Mouse (Mus musculus) hindbrain, embryonic 13.5 days (tissue): ENCODE results near the gene Sh2d2a. TPM values are rescaled to one million over a fixed set of nuclear protein-coding genes. Genes with fewer than 3 reads are reported as not detected.
"Not testable (repeated sequence)": the region's sequence is repeated elsewhere in the genome, so short reads cannot be mapped to it uniquely, and the experiment has no call there.

ENCODE experiments used
- ATAC-seq: fragments of 200-750 bp; cut with Nextera tagmentation; 2 replicates; pipeline ENCODE4 v1.8.0; 2017; ENCODE audit warnings: moderate TSS enrichment; ENCODE audit not compliant: low FRiP score
- H3K27ac ChIP-seq: fragments of 300-500 bp; sonication (generic); 2 replicates; pipeline ENCODE4 v1.5.1; 2015; ENCODE audit warnings: inconsistent platforms, mild to moderate bottlenecking, moderate library complexity
- H3K27me3 ChIP-seq: fragments of 300-500 bp; sonication (generic); 2 replicates; pipeline ENCODE4 v1.6.1; 2015; ENCODE audit warnings: mild to moderate bottlenecking, inconsistent platforms
- H3K36me3 ChIP-seq: fragments of 300-500 bp; sonication (generic); 2 replicates; pipeline ENCODE4 v1.6.1; 2015; ENCODE audit warnings: mild to moderate bottlenecking, inconsistent platforms
- H3K4me1 ChIP-seq: fragments of 300-500 bp; sonication (generic); replicated peaks from 2 replicates; pipeline ENCODE4 v1.6.1; 2015; ENCODE audit warnings: inconsistent platforms
- H3K4me2 ChIP-seq: fragments of 300-500 bp; sonication (generic); 2 replicates; pipeline ENCODE4 v1.6.1; 2015; ENCODE audit warnings: inconsistent platforms, mild to moderate bottlenecking, moderate library complexity
- H3K4me3 ChIP-seq: fragments of 300-500 bp; sonication (generic); 2 replicates; pipeline ENCODE4 v1.5.1; 2015; ENCODE audit warnings: mild to moderate bottlenecking, inconsistent platforms
- H3K9ac ChIP-seq: fragments of 300-500 bp; sonication (generic); 2 replicates; pipeline ENCODE4 v1.6.1; 2015; ENCODE audit warnings: mild to moderate bottlenecking, inconsistent platforms
- H3K9me3 ChIP-seq: fragments of 300-500 bp; sonication (generic); 2 replicates; pipeline ENCODE4 v1.6.1; 2016; ENCODE audit warnings: inconsistent platforms
- WGBS: fragments of 180-500 bp; shearing (Covaris S2); methylation state at CpG from one replicate; pipeline ENCODE4 v1.1.7; 2015; 5-methylcytosine and 5-hydroxymethylcytosine counted together
- polyA plus RNA-seq: library from polyadenylated mRNA; unstranded; fragments of >200 nt; fragmentation: Nextera tagmentation; extraction: Ambion mirVana; gene quantifications from 2 replicates; pipeline ENCODE4 v1.2.1, GENCODE M21; 2015

Gene Sh2d2a
- polyA plus RNA-seq, 1 experiment from 2014 or later, result not detected

DNA sequence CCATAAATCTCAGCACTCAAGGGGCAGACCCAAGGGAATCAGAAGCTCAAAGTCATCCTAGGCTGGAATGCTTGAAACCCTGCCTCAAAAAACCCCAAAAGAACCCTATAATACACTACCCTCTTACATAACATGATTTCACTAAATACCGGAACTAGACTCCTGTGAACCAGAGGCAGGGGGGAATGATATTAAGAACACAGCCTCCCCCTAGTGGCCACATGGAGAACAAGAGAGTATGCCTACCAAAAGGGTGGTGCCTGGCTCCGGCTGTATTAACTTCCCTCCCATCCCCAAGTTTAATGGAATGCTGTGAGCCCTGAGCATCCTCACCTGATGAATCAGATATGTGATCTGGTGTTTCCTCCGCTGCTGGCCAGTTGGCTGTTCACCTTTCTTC lies 13.3 kb downstream of the Sh2d2a start:
- Histone ChIP-seq H3K4me3 (no peak overlapping the region), H3K27me3 (no peaks in the 10 kb centered on the region), H3K9ac (no peak overlapping the region), H3K9me3 (no peaks in the 10 kb centered on the region), H3K4me1 (0 out of 2 replicates have a peak, but pooled peaks cover 6% of the 10 kb centered on the region), H3K36me3 (peaks cover 73% of the 10 kb centered on the region), H3K4me2 (no peak overlapping the region), H3K27ac (no peak overlapping the region)
- 0 out of 2 replicates have a peak, but pooled peaks have one; percentile 49 for ATAC-seq
- 30% methylated on average over 3 of the region's 3 CpGs for WGBS

DNA sequence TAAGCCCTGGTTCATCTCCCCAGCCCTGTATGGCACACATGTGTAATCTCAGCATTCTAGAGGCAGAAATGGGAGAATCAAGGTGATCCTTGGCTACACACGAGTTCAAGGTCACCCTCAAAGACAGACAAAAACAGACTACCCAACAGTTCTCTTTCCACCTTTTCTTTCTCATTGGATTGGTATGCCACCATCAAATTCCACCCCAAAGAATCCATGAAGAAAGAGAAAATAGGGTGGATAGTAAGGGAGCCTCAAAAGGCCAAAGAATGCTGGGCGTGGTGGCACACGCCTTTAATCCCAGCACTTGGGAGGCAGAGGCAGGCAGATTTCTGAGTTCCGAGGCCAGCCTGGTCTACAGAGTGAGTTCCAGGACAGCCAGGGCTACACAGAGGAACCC lies 17.6 kb downstream of the Sh2d2a start:
- not testable (repeated sequence) for H3K27me3 ChIP-seq, H3K4me2 ChIP-seq, H3K9me3 ChIP-seq, ATAC-seq, H3K27ac ChIP-seq, H3K9ac ChIP-seq, H3K4me3 ChIP-seq, H3K4me1 ChIP-seq
- WGBS, result 91% methylated on average over 4 of the region's 4 CpGs
- peaks cover 81% of the 10 kb centered on the region for H3K36me3 ChIP-seq

GRCm38 (mm10) chr3:87877730-87878129 lies 31.2 kb downstream of the Sh2d2a start:
- H3K27me3 ChIP-seq, result no peaks in the 10 kb centered on the region
- no peak overlapping the region for H3K27ac ChIP-seq
- H3K36me3 ChIP-seq, result peaks cover 23% of the 10 kb centered on the region
- H3K4me2 ChIP-seq, result no peak overlapping the region
- H3K4me1 ChIP-seq, result peaks cover 3% of the 10 kb centered on the region; the same call in 1 of the 2 replicates
- H3K4me3 ChIP-seq, result no peak overlapping the region
- WGBS, result 98% methylated on average over 4 of the region's 4 CpGs
- no peaks in the 10 kb centered on the region for H3K9me3 ChIP-seq
- ATAC-seq, result no peak
- no peak overlapping the region for H3K9ac ChIP-seq

DNA sequence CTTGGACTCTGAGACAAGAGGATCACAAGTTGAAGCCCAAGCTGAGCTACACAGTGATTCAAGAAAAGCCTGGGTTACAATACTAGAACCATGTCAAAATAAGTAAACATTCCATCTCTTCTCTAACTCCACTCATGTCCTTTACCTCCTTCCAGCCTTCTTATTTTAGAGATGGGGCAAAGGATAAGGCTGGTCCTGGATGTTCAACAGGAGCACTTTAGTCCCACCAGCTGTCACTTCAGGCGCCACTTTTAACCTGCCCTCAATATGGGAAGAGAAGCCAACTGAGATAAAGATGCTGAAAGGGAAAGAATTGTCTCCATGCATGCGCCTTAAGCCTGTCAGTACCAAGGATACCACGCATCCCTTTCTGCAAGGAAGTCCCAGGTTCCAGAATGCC lies 37.7 kb downstream of the Sh2d2a start:
- peaks cover 24% of the 10 kb centered on the region for H3K4me1 ChIP-seq
- H3K4me3 ChIP-seq, result peak overlapping the region; percentile 99
- H3K9ac ChIP-seq, result peak overlapping the region; percentile 96
- H3K27ac ChIP-seq, result peak overlapping the region; percentile 89; the same call in 1 of the 2 replicates
- peak overlapping the region; percentile 89 for H3K4me2 ChIP-seq
- no peaks in the 10 kb centered on the region for H3K9me3 ChIP-seq
- peaks cover 20% of the 10 kb centered on the region for H3K36me3 ChIP-seq
- no peaks in the 10 kb centered on the region for H3K27me3 ChIP-seq
- WGBS, result 1% methylated on average over 3 of the region's 3 CpGs
- ATAC-seq, result no peak

DNA sequence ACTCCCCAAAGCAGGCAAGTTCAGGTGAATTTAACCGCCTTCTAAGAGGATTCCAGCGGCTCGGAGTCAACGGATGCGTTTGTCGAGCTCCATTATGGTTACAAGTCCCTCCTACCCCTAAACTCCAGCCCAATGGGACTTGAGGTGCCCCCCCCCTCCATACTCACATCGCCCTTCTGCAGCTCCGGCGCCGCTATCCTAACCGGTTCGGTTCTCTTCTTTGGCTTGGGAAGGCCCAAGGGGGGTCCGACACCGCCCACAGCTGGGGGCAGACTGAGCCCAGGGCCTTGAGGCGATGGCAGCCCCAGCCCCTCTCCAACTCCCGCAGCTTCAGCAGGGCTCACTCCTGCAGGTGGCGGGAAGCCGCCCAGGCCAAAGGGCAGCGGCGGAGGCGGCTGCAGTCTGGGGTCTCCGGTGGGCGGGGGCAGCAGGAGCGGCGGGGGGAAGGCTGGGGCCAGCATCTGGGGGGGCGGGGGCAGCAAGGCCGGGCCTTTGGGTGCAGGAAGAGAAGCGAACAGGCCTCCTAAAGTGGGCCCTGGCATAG lies 38.2 kb downstream of the Sh2d2a start:
- peak overlapping the region; percentile 99 for H3K4me3 ChIP-seq
- H3K27ac ChIP-seq, result peak overlapping the region; percentile 89
- peaks cover 24% of the 10 kb centered on the region for H3K4me1 ChIP-seq
- no peaks in the 10 kb centered on the region for H3K27me3 ChIP-seq
- peak; percentile 11; the same call in 1 of the 2 replicates for ATAC-seq
- H3K9me3 ChIP-seq, result no peaks in the 10 kb centered on the region
- WGBS, result under 1% methylated on average over 25 of the region's 28 CpGs
- H3K36me3 ChIP-seq, result peaks cover 18% of the 10 kb centered on the region
- H3K4me2 ChIP-seq, result peak overlapping the region; percentile 89
- H3K9ac ChIP-seq, result peak overlapping the region; percentile 96

DNA sequence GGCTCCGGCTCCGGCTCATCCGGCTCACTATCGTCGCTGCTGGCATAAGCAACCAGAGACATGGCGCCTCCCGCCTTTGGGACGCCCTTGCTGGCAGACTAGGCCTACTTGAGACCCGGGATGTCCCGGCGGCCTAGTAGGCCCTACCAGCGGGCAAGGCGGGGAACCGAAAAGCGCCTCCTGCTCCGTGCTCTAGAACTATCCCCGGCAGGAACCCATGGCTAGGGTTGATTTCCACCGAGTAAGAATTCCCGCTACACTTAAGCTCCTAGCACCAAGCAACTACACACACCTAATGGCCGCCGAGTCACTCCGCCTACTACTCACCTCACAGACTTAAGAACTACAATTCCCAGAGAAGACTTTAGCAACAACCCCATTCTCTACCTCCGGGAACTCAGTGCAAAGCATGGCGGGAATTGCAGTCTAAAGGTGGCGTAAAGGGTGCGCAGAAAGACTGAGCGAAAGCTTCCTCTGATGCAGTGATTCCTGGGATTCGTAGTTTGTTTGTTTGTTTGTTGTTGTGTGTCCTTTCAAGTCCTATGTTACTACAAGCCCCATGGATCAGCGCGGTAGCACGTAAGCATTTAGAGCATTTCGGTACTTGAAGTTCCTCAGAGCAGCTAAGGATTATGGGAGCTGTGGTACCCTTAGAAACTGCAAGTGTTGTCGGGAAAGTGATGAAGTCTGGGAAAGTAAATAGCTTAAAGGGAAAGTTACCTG lies 38.9 kb downstream of the Sh2d2a start, which contains the start of gene Prcc:
Gene Prcc, minus strand, starts transcription at position 328 of the 723 bp plus-strand sequence.
- peak within 1 kb of the TSS; percentile 99 for H3K4me3 ChIP-seq
- H3K9me3 ChIP-seq, result no peaks in the 10 kb centered on the region
- peak within 1 kb of the TSS; percentile 96 for H3K9ac ChIP-seq
- peak; percentile 98 for ATAC-seq
- no peaks in the 10 kb centered on the region for H3K27me3 ChIP-seq
- peak within 1 kb of the TSS; percentile 89 for H3K27ac ChIP-seq
- peak within 1 kb of the TSS; percentile 89 for H3K4me2 ChIP-seq
- H3K36me3 ChIP-seq, result peaks cover 13% of the 10 kb centered on the region
- 0% methylated on average over 33 of the region's 33 CpGs for WGBS
- H3K4me1 ChIP-seq, result peaks cover 24% of the 10 kb centered on the region

- Histone ChIP-seq H3K36me3 (peaks cover 9% of the 10 kb centered on the region; the same call in 1 of the 2 replicates), H3K4me1 (peaks cover 24% of the 10 kb centered on the region), H3K9me3 (no peaks in the 10 kb centered on the region), H3K4me2 (peak overlapping the region; percentile 48), H3K4me3 (peak overlapping the region; percentile 99), H3K27ac (no peak overlapping the region), H3K9ac (peak overlapping the region; percentile 59; the same call in 1 of the 2 replicates), H3K27me3 (no peaks in the 10 kb centered on the region)
- WGBS, result 15% methylated on average over 10 of the region's 10 CpGs
- peak; percentile 33 for ATAC-seq
These were observed 39.4 kb downstream of the Sh2d2a start for GRCm38 (mm10) chr3:87886004-87886365.

GRCm38 (mm10) chr3:87886416-87886815 lies 39.9 kb downstream of the Sh2d2a start:
- Histone ChIP-seq H3K4me3 (peak overlapping the region; percentile 99), H3K9me3 (no peaks in the 10 kb centered on the region)

DNA sequence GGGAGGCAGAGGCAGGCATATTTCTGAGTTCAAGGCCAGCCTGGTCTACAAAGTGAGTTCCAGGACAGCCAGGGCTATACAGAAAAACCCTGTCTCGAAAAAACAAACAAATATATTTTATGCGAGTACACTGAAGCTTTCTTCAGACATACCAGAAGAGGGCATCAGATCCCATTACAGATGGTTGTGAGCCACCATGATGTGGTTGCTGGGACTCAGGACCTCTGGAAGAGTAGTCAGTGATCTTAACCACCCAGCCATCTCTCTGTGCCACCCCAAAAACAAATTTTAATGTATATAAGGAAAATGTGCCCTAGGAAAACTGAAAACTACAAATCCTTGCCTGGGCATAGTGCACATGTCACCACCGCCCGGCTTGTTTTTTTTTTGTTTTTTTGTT lies 40.8 kb downstream of the Sh2d2a start:
- H3K4me2 ChIP-seq, H3K36me3 ChIP-seq, H3K9me3 ChIP-seq, H3K9ac ChIP-seq, H3K27ac ChIP-seq, H3K27me3 ChIP-seq, H3K4me3 ChIP-seq, ATAC-seq: not testable (repeated sequence)
- peaks cover 22% of the 10 kb centered on the region for H3K4me1 ChIP-seq
- 88% methylated on average over 4 of the region's 4 CpGs for WGBS

More at GRCm38 (mm10) chr3:87886416-87886815, 39.9 kb downstream of the Sh2d2a start:
- Histone ChIP-seq H3K4me1 (peaks cover 24% of the 10 kb centered on the region), H3K36me3 (peaks cover 6% of the 10 kb centered on the region; the same call in 1 of the 2 replicates), H3K27ac (no peak overlapping the region), H3K4me2 (peak overlapping the region; percentile 48), H3K27me3 (no peaks in the 10 kb centered on the region), H3K9ac (no peak overlapping the region)
- ATAC-seq, result no peak
- 87% methylated on average over 6 of the region's 6 CpGs for WGBS

DNA sequence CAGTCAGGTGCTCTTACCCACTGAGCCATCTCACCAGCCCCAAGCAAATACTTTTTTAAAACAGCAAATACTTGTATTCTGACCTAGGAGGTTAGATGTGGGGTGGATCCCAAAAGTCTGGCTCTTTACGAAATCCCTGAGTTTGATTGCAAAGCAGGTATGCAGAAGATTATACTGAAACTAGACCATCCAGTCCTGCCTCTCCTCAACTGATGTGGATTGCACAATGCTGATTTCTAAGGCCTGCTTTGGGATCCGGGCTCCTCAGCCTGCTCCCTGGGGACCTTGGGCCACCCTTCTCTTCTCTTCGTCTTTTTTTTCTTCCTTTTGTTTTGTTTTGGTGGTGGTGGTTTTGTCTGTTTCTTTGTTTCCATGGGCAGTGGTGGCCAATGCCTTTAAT lies 44.9 kb downstream of the Sh2d2a start:
- Histone ChIP-seq H3K4me2 (no peak overlapping the region), H3K4me3 (no peak overlapping the region), H3K36me3 (no peaks in the 10 kb centered on the region), H3K9ac (no peak overlapping the region), H3K27me3 (no peaks in the 10 kb centered on the region), H3K4me1 (no peaks in the 10 kb centered on the region), H3K9me3 (no peaks in the 10 kb centered on the region), H3K27ac (no peak overlapping the region)
- 52% methylated on average over 3 of the region's 3 CpGs for WGBS
- no peak for ATAC-seq

DNA sequence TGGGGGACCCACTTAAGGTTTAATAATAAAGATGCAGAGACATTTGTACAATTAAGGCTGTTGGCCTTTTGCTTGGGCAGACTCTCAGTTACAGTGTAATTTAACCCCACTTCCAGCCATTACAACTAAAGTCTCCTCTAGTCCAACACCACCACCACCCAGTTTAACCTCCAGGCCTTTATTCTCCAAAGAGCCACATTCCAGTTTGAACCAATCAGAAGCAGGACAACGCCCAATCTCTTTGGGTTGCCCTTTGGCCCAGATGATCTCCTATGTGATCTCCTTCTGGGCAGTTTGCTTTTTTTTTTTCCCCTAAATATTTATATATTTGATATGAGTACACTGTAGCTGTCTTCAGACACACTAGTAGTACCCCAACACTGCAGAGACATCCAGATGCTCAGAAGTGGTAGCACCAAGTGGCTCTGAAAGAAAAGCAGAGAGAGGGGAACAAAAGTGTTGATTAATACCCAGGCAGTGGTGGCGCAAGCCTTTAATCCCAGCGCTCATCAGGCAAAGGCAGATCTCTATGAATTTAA lies 46.9 kb downstream of the Sh2d2a start:
- no peak for ATAC-seq
- no peaks in the 10 kb centered on the region for H3K27me3 ChIP-seq
- H3K4me1 ChIP-seq, result no peaks in the 10 kb centered on the region
- 79% methylated on average over 3 of the region's 3 CpGs for whole genome bisulfite sequencing
- H3K36me3 ChIP-seq, result no peaks in the 10 kb centered on the region
- no peak overlapping the region for H3K9ac ChIP-seq
- H3K27ac ChIP-seq, result no peak overlapping the region
- H3K4me3 ChIP-seq, result no peak overlapping the region
- H3K4me2 ChIP-seq, result no peak overlapping the region
- no peaks in the 10 kb centered on the region for H3K9me3 ChIP-seq

DNA sequence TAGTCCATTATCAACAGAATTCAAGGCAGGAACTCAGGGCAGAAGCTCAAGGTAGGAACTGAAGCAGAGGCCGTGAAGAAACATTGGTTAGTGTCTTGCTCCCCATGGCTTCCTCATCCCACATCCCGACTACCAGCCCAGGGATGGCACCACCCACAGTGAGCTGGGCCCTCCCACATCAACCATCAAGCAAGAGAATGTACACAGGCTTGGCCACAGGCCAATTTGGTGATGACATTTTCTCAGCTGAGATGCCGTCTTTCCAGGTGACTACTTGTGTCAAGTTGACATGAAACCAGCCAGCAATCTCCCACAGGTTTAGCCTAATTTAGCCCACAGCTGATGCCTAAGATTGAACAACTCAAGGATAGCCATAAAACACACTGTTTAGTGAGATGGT lies 52.7 kb downstream of the Sh2d2a start:
- H3K9me3 ChIP-seq, result no peaks in the 10 kb centered on the region
- no peaks in the 10 kb centered on the region for H3K4me1 ChIP-seq
- no peaks in the 10 kb centered on the region for H3K36me3 ChIP-seq
- H3K4me3 ChIP-seq, result no peak overlapping the region
- H3K27me3 ChIP-seq, result no peaks in the 10 kb centered on the region
- H3K4me2 ChIP-seq, result no peak overlapping the region
- no peak overlapping the region for H3K27ac ChIP-seq
- ATAC-seq, result no peak
- WGBS, result 70% methylated on average over 3 of the region's 3 CpGs
- H3K9ac ChIP-seq, result no peak overlapping the region
